Mouse (Mus musculus): ENCODE results near the gene Abcb8. TPM values are rescaled to one million over a fixed set of nuclear protein-coding genes. Genes with fewer than 3 reads are reported as not detected.
A peak's percentile ranks its signal among the peaks of the same experiment; 100 is the strongest.

Abcb8 gene
- total and polyA plus RNA-seq, 3 experiments = 81.2 to 151 (median 89.8) TPM

GRCm38 (mm10) chr5:24409466-24409865 is 16.0 kb downstream of the Abcb8 start:
- Histone ChIP-seq H3K4me3 (no peak overlapping the region), H3K27ac (no peak overlapping the region), H3K36me3 (ENCODE audit: control insufficient read depth, insufficient read depth, low read length) (no peaks in the 10 kb centered on the region), H3K9ac (ENCODE audit: low read depth, low read length) (no peak overlapping the region), H3K79me2 (replicated peaks; ENCODE audit: control insufficient read depth, insufficient read depth, low read length) (no peaks in the 10 kb centered on the region), H3K27me3 (ENCODE audit: control insufficient read depth, insufficient read depth, low read length) (no peaks in the 10 kb centered on the region), H3K4me1 (ENCODE audit: control insufficient read depth, insufficient read depth, low read length) (no peaks in the 10 kb centered on the region; the same call in 1 of the 2 replicates)
- 72% methylated on average over 2 of the region's 2 CpGs for WGBS
- intact Hi-C loops (cut with DNase I) = no loop called here
- TF ChIP-seq POLR2A (IDR thresholded peaks at IDR 0.05; ENCODE audit: insufficient read depth, low read depth, low read length) = no peak
- no peak for TF ChIP-seq CTCF (IDR thresholded peaks at IDR 0.05)
- TF ChIP-seq EP300 (IDR thresholded peaks at IDR 0.05; ENCODE audit: insufficient read depth, low read depth, low read length) = no peak
- no peak for DNase-seq

DNA sequence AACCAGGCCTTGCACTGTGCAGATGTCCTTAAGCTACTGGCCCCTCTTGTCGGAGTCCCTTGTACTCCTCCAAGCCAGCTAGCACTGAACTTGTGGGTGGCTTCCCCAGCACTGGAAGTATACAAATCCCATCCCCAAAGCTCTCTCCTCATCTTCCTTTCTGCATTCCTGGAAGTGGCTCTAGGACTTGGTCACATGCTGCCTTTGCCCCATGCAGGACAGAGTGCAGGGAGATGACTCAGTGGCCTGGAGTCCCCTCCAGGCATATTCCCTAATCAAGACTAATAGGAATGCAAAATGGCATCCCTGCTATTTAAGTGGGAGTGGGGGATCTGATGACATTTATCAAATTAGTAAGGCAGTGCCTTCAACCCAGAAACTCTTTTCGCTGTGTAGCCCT is 18.6 kb downstream of the Abcb8 start:
- WGBS = 82% methylated on average over 2 of the region's 2 CpGs
- intact Hi-C loops (cut with DNase I) = no loop called here

DNA sequence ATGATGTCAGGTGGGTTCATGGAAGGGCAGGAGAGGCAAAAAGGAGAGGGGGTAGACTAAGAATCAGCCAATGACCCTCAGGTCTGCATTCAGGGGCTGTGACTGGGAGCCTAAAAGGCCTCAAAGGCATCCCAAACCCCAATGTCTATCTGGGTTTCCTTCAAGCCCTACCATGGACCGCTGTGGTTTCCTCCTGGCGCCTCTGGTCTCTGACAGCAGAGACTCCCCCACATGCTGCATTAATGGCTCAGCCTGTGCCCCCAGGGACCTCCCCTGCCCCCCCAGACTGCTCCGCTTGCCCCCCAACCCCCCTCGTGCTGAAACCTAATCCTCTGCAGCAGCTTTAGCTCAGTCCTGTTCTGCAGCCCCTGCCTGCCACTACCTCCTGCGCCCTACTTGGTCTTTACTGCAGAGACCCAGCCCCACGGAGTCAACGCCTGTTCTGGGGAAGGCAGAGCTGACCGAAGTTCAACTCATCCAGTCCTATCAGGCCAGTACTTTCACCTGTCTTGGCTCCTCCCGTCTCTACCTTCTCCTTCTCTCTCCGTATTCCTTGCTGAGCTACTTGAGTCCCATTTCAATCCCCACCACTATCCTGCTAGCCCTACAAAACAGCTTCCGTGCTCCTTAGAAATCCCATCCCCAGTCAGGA is 19.7 kb downstream of the Abcb8 start, which contains the start of gene Asic3:
TSS of gene Asic3 (plus strand) at position 351 of the 652 bp plus-strand sequence.
- H3K9ac ChIP-seq (ENCODE audit: low read depth, low read length) = no peak within 1 kb of the TSS
- no peak within 1 kb of the TSS for H3K4me3 ChIP-seq
- no peak for TF ChIP-seq EP300 (IDR thresholded peaks at IDR 0.05; ENCODE audit: insufficient read depth, low read depth, low read length)
- no peak for TF ChIP-seq POLR2A (IDR thresholded peaks at IDR 0.05; ENCODE audit: insufficient read depth, low read depth, low read length)
- no peak for TF ChIP-seq CTCF (IDR thresholded peaks at IDR 0.05)
- no peaks in the 10 kb centered on the region for H3K27me3 ChIP-seq (ENCODE audit: control insufficient read depth, insufficient read depth, low read length)
- H3K4me1 ChIP-seq (ENCODE audit: control insufficient read depth, insufficient read depth, low read length) = peaks cover 1% of the 10 kb centered on the region
- no peak within 1 kb of the TSS for H3K27ac ChIP-seq
- 37% methylated on average over 11 of the region's 11 CpGs for WGBS
- no peak for DNase-seq
- H3K79me2 ChIP-seq (replicated peaks; ENCODE audit: control insufficient read depth, insufficient read depth, low read length) = no peaks in the 10 kb centered on the region
- H3K36me3 ChIP-seq (ENCODE audit: control insufficient read depth, insufficient read depth, low read length) = no peaks in the 10 kb centered on the region
- intact Hi-C loops (cut with DNase I) = no loop called here

More for the DNA sequence above, 18.6 kb downstream of the Abcb8 start:
- no peak for DNase-seq
- Histone ChIP-seq H3K79me2 (replicated peaks; ENCODE audit: control insufficient read depth, insufficient read depth, low read length) (no peaks in the 10 kb centered on the region), H3K27me3 (ENCODE audit: control insufficient read depth, insufficient read depth, low read length) (no peaks in the 10 kb centered on the region), H3K27ac (no peak overlapping the region), H3K9ac (ENCODE audit: low read depth, low read length) (no peak overlapping the region), H3K36me3 (ENCODE audit: control insufficient read depth, insufficient read depth, low read length) (no peaks in the 10 kb centered on the region), H3K4me1 (ENCODE audit: control insufficient read depth, insufficient read depth, low read length) (peaks cover 1% of the 10 kb centered on the region), H3K4me3 (no peak overlapping the region)
- TF ChIP-seq EP300 (IDR thresholded peaks at IDR 0.05; ENCODE audit: insufficient read depth, low read depth, low read length) (no peak), POLR2A (IDR thresholded peaks at IDR 0.05; ENCODE audit: insufficient read depth, low read depth, low read length) (no peak), CTCF (IDR thresholded peaks at IDR 0.05) (no peak)

DNA sequence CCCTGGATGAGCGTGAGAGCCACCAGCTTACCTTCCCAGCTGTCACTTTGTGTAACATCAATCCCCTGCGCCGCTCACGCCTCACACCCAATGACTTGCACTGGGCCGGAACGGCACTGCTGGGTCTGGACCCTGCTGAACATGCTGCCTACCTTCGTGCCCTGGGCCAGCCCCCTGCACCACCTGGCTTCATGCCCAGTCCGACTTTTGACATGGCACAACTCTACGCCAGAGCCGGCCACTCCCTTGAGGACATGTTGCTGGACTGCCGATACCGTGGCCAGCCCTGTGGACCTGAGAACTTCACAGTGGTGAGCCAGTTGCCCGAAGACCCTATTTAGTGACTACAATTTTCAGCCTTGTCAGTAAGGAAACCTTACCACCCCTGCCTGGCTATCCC is 20.5 kb downstream of the Abcb8 start:
- no peaks in the 10 kb centered on the region for H3K36me3 ChIP-seq (ENCODE audit: control insufficient read depth, insufficient read depth, low read length)
- H3K4me1 ChIP-seq (ENCODE audit: control insufficient read depth, insufficient read depth, low read length) = peaks cover 1% of the 10 kb centered on the region
- H3K9ac ChIP-seq (ENCODE audit: low read depth, low read length) = no peak overlapping the region
- H3K27ac ChIP-seq = no peak overlapping the region
- intact Hi-C loops (cut with DNase I) = no loop called here
- DNase-seq = no peak
- H3K27me3 ChIP-seq (ENCODE audit: control insufficient read depth, insufficient read depth, low read length) = no peaks in the 10 kb centered on the region
- H3K79me2 ChIP-seq (replicated peaks; ENCODE audit: control insufficient read depth, insufficient read depth, low read length) = no peaks in the 10 kb centered on the region
- TF ChIP-seq CTCF (IDR thresholded peaks at IDR 0.05) = no peak
- TF ChIP-seq POLR2A (IDR thresholded peaks at IDR 0.05; ENCODE audit: insufficient read depth, low read depth, low read length) = no peak
- no peak for TF ChIP-seq EP300 (IDR thresholded peaks at IDR 0.05; ENCODE audit: insufficient read depth, low read depth, low read length)
- WGBS = 83% methylated on average over 13 of the region's 13 CpGs
- no peak overlapping the region for H3K4me3 ChIP-seq

DNA sequence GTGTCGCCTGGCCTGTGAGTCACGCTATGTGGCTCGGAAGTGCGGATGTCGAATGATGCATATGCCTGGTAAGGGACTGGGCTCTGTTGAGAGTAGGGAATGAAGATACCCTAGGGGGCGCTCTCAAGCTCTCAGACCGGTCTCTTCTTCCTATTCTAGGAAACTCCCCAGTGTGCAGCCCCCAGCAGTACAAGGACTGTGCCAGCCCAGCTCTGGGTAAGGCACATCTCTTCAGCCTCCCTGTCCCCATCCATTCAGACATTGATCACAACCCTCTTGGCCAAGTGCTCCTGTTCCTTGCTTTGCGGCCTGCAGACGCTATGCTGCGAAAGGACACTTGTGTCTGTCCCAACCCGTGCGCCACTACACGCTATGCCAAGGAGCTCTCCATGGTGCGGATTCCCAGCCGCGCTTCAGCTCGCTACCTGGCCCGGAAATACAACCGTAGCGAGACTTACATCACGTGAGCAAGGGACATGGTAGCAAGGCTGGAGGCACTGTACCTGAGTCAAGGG is 22.8 kb downstream of the Abcb8 start:
- H3K27ac ChIP-seq = no peak overlapping the region
- H3K9ac ChIP-seq (ENCODE audit: low read depth, low read length) = no peak overlapping the region
- intact Hi-C loops (cut with DNase I) = loop anchor here (1.0 to 5.0 kb wide), 2 partner anchors 54 to 71 kb away; no protein-coding TSS in a partner anchor
- 3% methylated on average over 21 of the region's 21 CpGs for WGBS
- DNase-seq = peak; percentile 62 to 65
- no peaks in the 10 kb centered on the region for H3K79me2 ChIP-seq (replicated peaks; ENCODE audit: control insufficient read depth, insufficient read depth, low read length)
- TF ChIP-seq EP300 (IDR thresholded peaks at IDR 0.05; ENCODE audit: insufficient read depth, low read depth, low read length) (peak; percentile 49; the same call in 1 of the 2 replicates), CTCF (IDR thresholded peaks at IDR 0.05) (peak; percentile 88), POLR2A (IDR thresholded peaks at IDR 0.05; ENCODE audit: insufficient read depth, low read depth, low read length) (no peak)
- H3K36me3 ChIP-seq (ENCODE audit: control insufficient read depth, insufficient read depth, low read length) = no peaks in the 10 kb centered on the region
- H3K4me1 ChIP-seq (ENCODE audit: control insufficient read depth, insufficient read depth, low read length) = peaks cover 1% of the 10 kb centered on the region; the same call in 1 of the 2 replicates
- H3K4me3 ChIP-seq = no peak overlapping the region
- H3K27me3 ChIP-seq (ENCODE audit: control insufficient read depth, insufficient read depth, low read length) = no peaks in the 10 kb centered on the region

DNA sequence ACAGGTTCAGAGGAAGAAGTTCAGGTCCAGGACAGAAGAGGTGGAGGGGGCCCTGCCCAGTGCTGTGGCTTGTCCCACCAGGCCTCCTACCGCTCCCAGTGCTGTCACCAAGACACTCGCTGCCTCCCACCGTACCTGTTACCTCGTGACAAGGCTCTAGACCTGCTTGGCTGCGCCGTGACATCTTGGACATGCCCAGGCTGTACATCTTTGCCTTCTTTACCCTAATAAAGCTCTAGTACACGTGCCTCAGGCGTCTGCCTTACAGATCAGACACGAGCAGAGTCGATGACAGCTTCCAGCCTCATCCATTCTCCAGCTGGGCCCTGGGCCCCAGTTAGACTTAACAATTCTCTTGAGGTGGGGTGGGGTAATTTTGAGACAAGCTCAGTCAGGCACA is 24.1 kb downstream of the Abcb8 start:
- no peaks in the 10 kb centered on the region for H3K27me3 ChIP-seq (ENCODE audit: control insufficient read depth, insufficient read depth, low read length)
- no peak overlapping the region for H3K4me3 ChIP-seq
- WGBS = 90% methylated on average over 10 of the region's 10 CpGs
- H3K9ac ChIP-seq (ENCODE audit: low read depth, low read length) = no peak overlapping the region
- intact Hi-C loops (cut with DNase I) = loop anchor here (5.0 kb wide), 1 partner anchor 70 kb away; no protein-coding TSS in a partner anchor
- no peaks in the 10 kb centered on the region for H3K79me2 ChIP-seq (replicated peaks; ENCODE audit: control insufficient read depth, insufficient read depth, low read length)
- no peaks in the 10 kb centered on the region for H3K36me3 ChIP-seq (ENCODE audit: control insufficient read depth, insufficient read depth, low read length)
- DNase-seq = no peak
- no peak overlapping the region for H3K27ac ChIP-seq
- peaks cover 1% of the 10 kb centered on the region; the same call in 1 of the 2 replicates for H3K4me1 ChIP-seq (ENCODE audit: control insufficient read depth, insufficient read depth, low read length)
- TF ChIP-seq CTCF (IDR thresholded peaks at IDR 0.05) = no peak
- no peak for TF ChIP-seq EP300 (IDR thresholded peaks at IDR 0.05; ENCODE audit: insufficient read depth, low read depth, low read length)
- TF ChIP-seq POLR2A (IDR thresholded peaks at IDR 0.05; ENCODE audit: insufficient read depth, low read depth, low read length) = no peak

Data from heart, adult 2 months (tissue).